Mouse (Mus musculus) spleen, postnatal 14 days (tissue): ENCODE data around the gene Tango2.
"Not testable (repeated sequence)": the region's sequence is repeated elsewhere in the genome, so short reads cannot be mapped to it uniquely, and the experiment has no call there.

Experiments
- DNase-seq, 2 experiments: peaks; one replicate each; pipeline ENCODE4 v3.0.0; 2021 to 2022; ENCODE audit warnings: low spot score in 2 of 2

The Tango2 gene

GRCm38 (mm10) chr16:18342650-18343570 lies 5.0 kb downstream of the Tango2 start:
- peak in 1 of 2 experiments; percentile 9 for DNase-seq

GRCm38 (mm10) chr16:18342076-18342475 lies 5.8 kb downstream of the Tango2 start:
- no peak for DNase-seq

DNA sequence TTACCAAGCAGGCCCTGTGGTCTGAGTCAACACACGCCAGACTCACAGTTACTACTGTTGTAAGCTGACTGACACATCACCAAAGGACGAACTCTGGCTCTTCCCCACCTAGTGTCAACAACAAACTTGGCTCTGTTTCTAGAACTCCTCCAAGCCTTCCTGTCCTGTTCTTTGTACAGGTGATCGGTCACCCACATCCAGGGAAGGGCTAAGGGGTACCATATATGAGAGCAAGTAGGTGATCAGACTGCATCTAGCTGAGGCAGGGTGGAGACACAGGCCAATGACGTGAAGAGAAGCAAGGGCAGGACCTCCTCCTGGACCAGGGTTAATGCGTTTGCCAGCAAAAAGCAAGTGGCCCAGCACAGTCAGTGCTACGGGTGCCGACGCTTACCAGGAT lies 6.3 kb downstream of the Tango2 start:
- DNase-seq, result no peak

GRCm38 (mm10) chr16:18339866-18340265 lies 8.0 kb downstream of the Tango2 start:
- no peak for DNase-seq

GRCm38 (mm10) chr16:18337261-18337660 lies 10.6 kb downstream of the Tango2 start:
- no peak for DNase-seq

- no peak for DNase-seq
Measured at GRCm38 (mm10) chr16:18335981-18336380, 11.9 kb downstream of the Tango2 start.

DNA sequence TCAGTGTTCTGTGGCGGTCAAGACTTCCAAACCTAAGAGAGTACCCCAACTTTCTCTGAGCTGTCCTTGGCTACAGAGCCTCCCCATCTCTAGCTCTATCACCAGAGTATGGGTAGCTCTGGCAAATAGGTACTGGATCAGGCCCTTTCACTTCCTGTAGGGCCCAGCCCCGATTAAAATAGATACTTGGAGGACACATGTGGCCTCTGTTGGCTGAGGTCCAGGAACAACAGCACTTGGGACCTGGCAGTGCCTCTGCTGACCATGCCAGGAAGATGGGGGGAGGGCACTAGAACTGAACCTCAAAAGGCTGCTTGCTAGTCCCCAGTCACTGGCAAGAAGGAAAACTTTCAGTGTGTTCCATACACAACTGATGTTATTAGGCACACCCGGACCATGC lies 13.9 kb downstream of the Tango2 start:
- no peak for DNase-seq

DNA sequence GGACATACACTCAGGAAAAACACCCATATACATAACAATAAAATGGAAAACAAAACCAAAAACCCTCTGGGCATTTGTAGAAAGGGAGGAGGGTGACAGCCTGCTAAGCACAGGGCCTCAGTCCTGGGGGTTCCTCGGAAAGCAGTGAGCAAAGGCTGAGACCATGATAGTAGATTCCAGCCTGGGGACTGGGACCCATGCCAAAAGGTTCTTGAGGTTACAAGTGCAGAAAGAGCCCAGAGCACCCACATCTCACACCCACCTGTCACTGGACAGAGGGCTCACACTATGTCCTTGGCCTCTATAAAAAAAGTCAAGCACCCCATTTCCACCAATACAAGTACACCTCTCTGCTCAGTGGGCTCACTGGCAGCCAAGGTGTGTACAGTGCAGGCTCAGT lies 19.4 kb downstream of the Tango2 start:
- DNase-seq, result no peak

- no peak for DNase-seq
Measured at GRCm38 (mm10) chr16:18327936-18328335, 20.0 kb downstream of the Tango2 start.

GRCm38 (mm10) chr16:18325741-18326140 lies 22.2 kb downstream of the Tango2 start:
- DNase-seq, result no peak

DNA sequence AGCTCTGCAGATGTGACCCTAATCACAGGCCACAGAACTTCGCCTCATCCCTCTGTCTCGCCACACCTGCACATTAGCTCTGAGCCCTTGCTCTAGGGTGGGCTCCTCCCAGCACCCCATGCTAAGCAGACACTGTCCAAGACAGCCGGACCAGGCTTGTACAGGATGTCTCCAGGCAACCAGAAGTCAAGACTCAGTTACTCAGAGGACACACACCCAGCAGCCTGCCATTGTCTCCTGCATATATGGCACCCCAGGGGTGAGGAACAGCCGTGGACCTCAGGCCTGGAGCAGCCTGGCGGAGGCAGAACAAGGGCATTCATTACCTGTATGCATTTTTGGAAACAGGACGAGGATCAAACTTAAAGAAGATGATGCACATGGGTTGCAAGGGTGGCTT lies 23.9 kb downstream of the Tango2 start:
- DNase-seq, result no peak

DNA sequence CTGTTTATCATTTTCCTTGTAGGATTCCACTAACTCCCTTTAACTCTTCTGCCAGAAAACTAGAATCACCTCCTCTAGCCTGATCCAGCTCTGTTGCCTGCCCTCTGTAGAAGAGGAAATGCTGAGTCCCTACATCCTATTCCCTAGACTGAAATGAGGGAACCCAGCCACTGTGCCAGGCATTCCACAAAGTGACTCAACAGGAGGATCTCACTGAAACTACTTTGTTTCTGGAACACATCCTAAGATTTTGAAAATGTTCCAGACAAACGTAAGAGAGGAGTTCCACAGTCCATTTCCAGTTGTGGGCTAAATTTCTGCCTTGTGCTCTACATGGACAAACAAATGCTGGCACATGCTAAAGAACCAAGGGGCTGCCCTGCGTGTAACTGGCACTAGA lies 24.4 kb downstream of the Tango2 start:
- DNase-seq, result no peak

DNA sequence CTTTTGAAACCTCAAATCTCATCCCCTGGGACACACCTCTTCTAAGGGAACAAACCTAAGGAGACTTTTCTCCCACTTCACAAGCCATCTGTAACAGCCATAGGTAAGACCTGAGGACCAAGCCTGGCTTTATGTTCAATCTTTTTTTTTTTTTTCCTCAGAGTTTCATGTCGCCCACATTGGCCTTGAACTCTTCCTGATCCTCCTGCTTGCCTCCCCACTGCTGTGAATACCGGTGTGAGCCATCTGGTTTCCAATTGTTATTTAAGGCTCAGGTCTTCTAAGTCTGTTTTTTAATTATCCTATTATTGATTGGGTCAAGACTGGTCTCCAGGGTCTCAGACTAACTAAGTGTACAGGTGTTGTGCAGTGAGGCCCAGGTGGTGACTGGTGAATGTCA lies 26.5 kb downstream of the Tango2 start:
- DNase-seq, result no peak

DNA sequence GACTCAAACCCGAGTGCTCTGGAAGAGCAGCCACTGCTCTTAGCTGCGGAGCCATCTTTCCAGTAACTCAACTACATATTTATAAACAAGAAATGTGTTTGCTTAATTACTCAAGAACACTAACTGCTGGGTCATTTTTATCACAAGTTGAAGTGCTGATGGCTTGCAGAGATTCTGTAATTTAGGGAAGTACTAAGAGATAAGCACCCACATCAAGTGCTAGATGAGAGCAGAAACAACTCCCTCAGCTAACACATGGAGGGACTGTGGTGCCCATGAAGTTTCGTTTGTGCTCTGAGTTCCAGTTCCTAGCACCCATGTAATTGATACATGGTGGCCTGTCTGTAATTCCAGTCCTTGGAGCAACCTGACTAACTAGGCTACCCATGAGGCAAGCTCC lies 28.9 kb downstream of the Tango2 start:
- no peak for DNase-seq

GRCm38 (mm10) chr16:18308159-18308558 lies 39.7 kb downstream of the Tango2 start:
- no peak for DNase-seq

DNA sequence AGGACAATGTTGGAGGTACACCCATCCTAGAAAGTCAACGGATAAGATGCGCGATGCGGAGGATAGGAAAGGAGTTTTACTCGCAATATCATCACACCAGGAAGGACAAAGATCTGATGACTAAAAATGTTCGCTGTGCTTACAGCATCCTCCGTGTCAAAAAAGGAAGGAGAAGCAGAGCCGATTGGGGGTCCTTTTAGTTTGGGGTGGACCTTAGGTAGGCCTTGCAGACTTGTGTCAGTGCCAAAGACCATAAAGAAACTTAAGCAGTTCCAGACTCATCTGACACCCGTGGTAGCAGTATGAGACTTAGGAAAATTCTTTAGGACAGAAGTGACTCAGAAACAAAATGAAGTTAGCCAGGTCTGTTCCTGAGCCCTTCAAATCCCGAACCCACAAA lies 58.3 kb downstream of the Tango2 start:
- not testable (repeated sequence) for DNase-seq

GRCm38 (mm10) chr16:18289067-18289588 lies 58.8 kb downstream of the Tango2 start, which contains the start of gene Dgcr8:
Gene Dgcr8 (minus strand): TSS chr16:18289246.
- DNase-seq, result peak; percentile 96 to 97

GRCm38 (mm10) chr16:18288581-18289061 lies 59.3 kb downstream of the Tango2 start:
- DNase-seq, result peak in 1 of 2 experiments; percentile 74

- DNase-seq, result no peak
Measured at GRCm38 (mm10) chr16:18288166-18288565, 59.7 kb downstream of the Tango2 start.

DNA sequence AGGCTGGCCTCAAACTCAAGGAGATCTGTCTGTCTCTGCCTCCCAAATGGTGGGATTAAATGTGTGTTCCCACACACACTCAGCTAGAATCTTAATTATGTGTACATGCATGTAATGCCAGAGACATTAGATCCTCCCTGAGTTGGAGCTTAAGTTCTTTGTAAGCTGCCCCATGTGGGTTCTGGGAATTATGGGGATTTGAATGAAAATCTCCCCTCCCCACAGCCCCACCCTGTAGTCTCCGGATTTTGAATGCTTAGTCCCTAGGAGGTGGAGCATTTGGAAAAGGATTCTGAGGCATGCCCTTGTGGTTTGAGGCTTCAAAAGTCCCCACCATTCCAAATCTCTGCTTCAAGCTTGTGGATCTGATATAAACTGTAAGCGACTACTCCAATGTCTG lies 72.7 kb downstream of the Tango2 start:
- no peak for DNase-seq

GRCm38 (mm10) chr16:18268182-18268581 lies 79.7 kb downstream of the Tango2 start:
- DNase-seq, result no peak

GRCm38 (mm10) chr16:18265024-18265423 lies 82.9 kb downstream of the Tango2 start:
- no peak for DNase-seq

DNA sequence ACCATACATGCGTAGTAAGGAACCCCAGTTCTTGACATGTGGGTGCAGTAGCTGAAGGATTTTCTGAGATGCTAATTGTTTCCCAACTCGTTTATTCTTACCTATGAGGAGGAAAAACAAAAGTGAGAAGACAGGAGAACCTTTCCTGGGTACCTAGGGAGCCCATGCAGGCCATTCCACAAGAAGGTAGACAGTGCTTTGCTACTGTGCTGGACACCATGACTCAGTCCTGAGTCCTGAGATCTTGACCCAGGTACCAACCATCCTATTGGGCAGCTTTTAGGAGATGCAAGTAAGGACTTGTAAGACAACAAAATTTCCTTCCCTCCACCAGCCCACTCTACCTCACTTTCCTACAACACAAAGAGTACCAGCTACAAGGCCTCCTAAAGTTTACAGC lies 89.7 kb downstream of the Tango2 start, which contains the start of gene Gm49776:
TSS of gene Gm49776 (minus strand) at position 101 of the 400 bp plus-strand sequence.
- no peak for DNase-seq
